Mouse (Mus musculus) urinary bladder, postnatal 0 days (tissue): ENCODE results near the gene Birc6. TPM values are rescaled to one million over a fixed set of nuclear protein-coding genes. Genes with fewer than 3 reads are reported as not detected.

ENCODE experiments used
- polyA plus RNA-seq: library from polyadenylated mRNA; unstranded; fragments of >200 nt; fragmentation: Nextera tagmentation; extraction: Ambion mirVana; gene quantifications from 2 replicates; pipeline ENCODE4 v1.2.1, GENCODE M21; 2015

The Birc6 gene
- polyA plus RNA-seq, result 47.4 and 61.9 TPM in 2 replicates

DNA sequence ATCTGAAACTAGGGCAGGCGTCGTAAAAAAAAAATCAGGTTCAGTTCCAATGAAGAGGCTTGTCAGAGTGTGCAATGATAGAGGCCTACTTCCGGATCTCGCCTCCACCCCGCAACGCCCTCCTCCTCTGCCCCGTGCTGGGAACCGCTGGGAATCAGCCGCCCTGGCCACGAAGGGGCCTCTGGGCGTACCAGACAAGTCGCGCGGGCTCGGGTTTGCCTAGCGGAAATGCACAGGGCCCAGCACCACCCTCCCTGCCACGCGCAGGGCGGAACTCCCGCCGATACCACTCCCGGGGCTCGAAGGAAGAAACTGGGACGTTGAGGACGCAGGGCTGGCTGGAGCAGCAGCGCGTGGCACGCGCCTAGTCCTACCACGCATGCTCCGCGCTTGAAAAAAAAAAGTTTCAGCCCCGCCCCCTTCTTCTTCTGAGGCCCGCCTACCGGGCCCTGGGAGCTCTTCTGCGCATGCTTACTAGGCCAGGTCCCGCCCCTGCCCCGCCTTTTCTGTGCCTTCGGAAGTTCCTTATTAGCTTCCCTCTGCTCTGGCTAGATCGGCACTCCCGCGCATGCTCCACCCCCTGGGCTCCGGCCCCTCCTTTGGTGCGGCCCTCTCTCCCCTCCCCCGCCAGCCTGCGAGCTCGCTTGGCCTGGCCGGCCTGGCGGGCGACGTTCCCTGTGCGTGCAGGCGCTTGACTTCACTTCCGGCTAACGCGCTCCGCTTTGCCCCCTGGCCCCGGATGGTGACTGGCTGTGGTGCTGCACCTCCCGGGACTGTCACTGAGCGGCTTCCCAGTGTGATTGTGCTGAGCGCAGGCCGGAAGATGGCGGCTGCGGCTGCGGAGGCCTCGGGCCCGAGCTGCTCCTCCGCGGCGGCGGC lies at the start of gene Birc6:
Gene Birc6, plus strand, starts transcription at position 567 of the 879 bp plus-strand sequence.

DNA sequence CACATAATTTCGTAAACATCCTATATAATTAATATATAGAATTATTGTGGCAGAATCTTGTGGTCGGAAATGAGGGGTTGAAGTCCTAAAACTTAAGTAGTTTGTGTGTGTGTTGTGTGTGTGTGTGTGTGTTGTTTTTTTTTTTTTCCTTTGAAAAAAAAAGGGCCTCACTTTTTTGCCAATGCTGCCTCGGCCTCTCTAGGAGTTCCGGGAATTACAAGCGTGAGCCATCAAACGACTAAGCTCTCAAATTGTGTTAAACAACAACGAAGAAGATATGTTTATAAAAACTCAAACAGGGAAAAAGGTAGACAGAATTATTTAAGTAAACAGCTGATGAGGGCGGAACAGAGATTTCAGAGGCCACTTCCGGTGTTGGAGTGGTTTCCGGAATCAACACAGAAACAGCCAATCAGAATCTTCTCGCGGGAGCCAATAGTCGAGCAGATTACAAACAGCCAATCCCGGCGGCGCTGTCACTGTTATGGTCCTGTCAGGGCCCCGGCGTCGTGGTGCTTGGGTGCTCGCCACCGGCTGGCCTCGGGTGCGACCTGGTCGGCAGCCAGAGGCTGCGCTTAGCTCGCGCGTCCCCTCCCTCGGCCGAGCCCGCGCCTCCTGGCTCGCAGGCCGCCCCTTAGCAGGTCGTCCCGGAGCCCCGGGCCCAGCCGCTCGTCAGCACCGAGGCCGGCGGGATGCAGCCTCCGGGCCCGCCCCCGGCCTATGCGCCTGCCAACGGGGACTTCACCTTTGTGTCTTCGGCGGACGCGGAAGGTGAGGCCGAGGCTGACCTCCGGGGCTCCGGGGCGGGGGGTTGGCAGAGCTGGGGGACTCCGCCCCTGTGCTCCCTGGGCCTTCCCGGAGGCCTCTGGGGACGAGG lies 38.8 kb upstream of the Birc6 start, which contains the start of gene Yipf4:
Gene Yipf4, plus strand, starts transcription at position 470 of the 877 bp plus-strand sequence.

DNA sequence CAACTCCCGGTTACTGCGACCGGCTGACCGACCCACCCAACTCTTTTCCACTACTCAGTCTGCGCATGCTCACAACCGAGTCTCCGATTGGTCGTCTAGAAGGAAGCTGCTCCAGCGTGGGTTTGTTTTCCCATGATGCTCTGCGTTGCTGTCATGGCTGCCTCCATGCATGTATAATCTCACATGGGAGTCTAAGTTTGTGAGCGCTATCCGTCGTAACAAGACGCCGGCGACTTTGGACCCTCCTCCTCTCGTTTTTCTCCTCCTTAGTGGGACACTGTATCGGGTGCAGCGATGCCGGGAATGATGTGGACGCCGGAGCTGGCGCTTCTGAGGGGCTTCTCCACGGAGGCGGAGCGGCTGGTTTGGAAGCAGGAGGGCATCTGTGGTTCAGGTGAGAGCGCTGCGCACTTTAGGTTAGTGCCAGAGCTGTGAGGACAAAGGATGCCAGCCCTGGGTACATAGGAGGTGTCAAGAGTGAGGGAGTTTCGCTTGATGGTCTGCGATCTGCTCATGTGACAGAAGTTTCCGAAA lies 189.6 kb downstream of the Birc6 start, which contains the start of gene Ttc27:
Gene Ttc27, plus strand, starts transcription at position 115 of the 534 bp plus-strand sequence.

Other genes with a start within 250 kb of the Birc6 start
- 61.3 and 74.7 TPM in 2 replicates for gene Memo1, start 232.8 kb upstream of the Birc6 start, polyA plus RNA-seq
- 118 and 130 TPM in 2 replicates for gene Dpy30, start 204.4 kb upstream of the Birc6 start, polyA plus RNA-seq
- gene Spast, start 189.3 kb upstream of the Birc6 start, polyA plus RNA-seq, result 8.7 and 11.9 TPM in 2 replicates
- gene Slc30a6, start 132.7 kb upstream of the Birc6 start, polyA plus RNA-seq, result 21.2 and 21.7 TPM in 2 replicates
- gene Nlrc4, start 69.2 kb upstream of the Birc6 start, polyA plus RNA-seq, result 0.25 and 0.40 TPM in 2 replicates
- gene Yipf4, start 38.8 kb upstream of the Birc6 start, polyA plus RNA-seq, result 69.5 and 87.6 TPM in 2 replicates
- 13.7 and 14.2 TPM in 2 replicates for gene Ttc27, start 189.4 kb downstream of the Birc6 start, polyA plus RNA-seq